Mouse (Mus musculus): ENCODE data around the gene Vim.
A peak's percentile ranks its signal among the peaks of the same experiment; 100 is the strongest.

GRCm38 (mm10) chr2:13537733-13538132 lies 36.0 kb upstream of the Vim start:
- TF ChIP-seq EP300 (IDR thresholded peaks at IDR 0.05; ENCODE audit: low read depth) (no peak), CTCF (IDR thresholded peaks at IDR 0.05; ENCODE audit: low read depth) (peak; percentile 76)
